Mouse (Mus musculus) cortical plate, adult 2 months (tissue): ENCODE measurements around the gene Gcn1l1. TPM values are rescaled to one million over a fixed set of nuclear protein-coding genes. Genes with fewer than 3 reads are reported as not detected.

Experiments used
- H3K27ac ChIP-seq: fragments of 200-500 bp; 2 replicates; pipeline ENCODE4 v1.5.1; 2012; ENCODE audit warnings: low read length, control low read depth, inconsistent platforms; ENCODE audit not compliant: insufficient read depth
- H3K4me1 ChIP-seq: fragments of 200-500 bp; 2 replicates; pipeline ENCODE4 v1.6.1; 2011; ENCODE audit warnings: low read length; ENCODE audit not compliant: control insufficient read depth, insufficient read depth
- H3K4me3 ChIP-seq: fragments of 200-500 bp; 2 replicates; pipeline ENCODE4 v1.5.1; 2011; ENCODE audit warnings: mild to moderate bottlenecking, low read length, control low read depth; ENCODE audit not compliant: insufficient read depth
- CTCF ChIP-seq: fragments of 200-500 bp; IDR thresholded peaks from 2 replicates; pipeline ENCODE4 v1.5.1; 2011; ENCODE audit warnings: mild to moderate bottlenecking, control low read depth, low read length; ENCODE audit not compliant: insufficient read depth; ENCODE audit errors: extremely low read depth
- POLR2A ChIP-seq: fragments of 200-500 bp; IDR thresholded peaks from 2 replicates; pipeline ENCODE4 v1.6.1; 2011; ENCODE audit warnings: mild to moderate bottlenecking, low read length, control low read depth; ENCODE audit not compliant: insufficient read depth; ENCODE audit errors: extremely low read depth
- polyA plus RNA-seq: library from polyadenylated mRNA; depleted of rRNA; stranded (reverse); fragments of >200 nt; gene quantifications from 2 replicates; pipeline ENCODE4 v1.2.3, GENCODE M21; 2012

The Gcn1l1 gene
- polyA plus RNA-seq, 1 experiment, result 36.0 TPM

DNA sequence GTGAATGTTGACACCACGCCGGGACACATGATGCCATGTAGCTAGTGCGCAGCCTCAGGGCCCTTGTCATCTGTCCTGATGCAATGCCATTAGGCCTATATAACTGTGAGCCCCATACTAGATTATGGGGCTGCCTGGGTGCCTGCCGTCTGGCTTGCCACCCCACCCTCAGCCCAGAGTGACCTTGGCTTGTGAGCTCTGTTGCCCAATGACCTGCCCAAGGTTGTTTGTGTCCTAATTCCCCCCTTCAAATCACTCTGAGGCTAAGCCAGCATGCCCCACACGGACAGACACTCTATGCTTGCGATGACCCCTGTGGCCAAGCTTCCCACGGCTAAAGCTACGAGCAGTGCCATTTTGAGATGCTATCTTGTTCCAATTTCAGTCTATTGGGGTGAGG is 84.6 kb downstream of the Gcn1l1 start:
- Histone ChIP-seq H3K4me1 (peaks cover 2% of the 10 kb centered on the region; the same call in 1 of the 2 replicates), H3K27ac (no peak overlapping the region), H3K4me3 (no peak overlapping the region)
- TF ChIP-seq CTCF (no peak), POLR2A (no peak)

DNA sequence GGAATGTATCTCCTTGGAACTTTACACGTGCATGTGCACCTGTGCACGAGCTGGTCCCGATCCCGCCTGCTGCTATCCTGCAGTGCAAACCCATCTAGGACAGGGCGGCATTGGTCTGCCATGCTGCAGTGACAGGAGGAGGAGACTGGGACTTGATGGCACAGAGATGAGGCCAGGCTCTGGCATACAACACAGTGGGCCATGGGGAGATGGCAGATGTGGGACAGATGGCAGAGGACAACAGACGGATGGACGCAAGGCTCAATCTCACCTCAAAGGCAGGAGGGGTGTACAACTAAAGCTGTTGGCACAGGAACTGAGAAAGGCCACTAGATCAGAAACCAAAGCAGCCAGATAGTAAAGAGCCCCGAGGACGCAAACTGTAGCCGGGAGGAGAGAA is 85.8 kb downstream of the Gcn1l1 start:
- H3K4me3 ChIP-seq, result no peak overlapping the region
- H3K27ac ChIP-seq, result no peak overlapping the region
- TF ChIP-seq CTCF, result no peak
- no peak for TF ChIP-seq POLR2A
- peaks cover 4% of the 10 kb centered on the region; the same call in 1 of the 2 replicates for H3K4me1 ChIP-seq

DNA sequence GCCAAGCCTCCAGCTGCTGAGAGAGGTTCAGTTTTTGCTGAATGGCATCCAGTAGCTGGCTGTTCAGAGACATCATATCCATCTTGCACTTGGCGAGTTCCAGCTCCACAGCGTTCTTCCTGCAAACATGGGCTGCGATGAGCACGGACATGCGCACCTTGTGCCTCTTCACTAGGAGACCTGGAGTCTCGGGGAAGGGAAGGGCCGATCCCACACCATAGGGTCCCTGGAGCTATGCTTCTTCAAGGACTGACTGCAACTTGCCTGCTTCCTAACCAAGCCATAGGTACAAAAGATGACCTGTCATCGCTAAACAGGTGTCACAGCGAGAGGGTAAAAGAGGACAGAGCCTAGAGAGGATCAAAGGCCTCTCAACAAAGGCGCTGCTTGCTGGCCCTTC is 86.8 kb downstream of the Gcn1l1 start:
- no peak overlapping the region; the same call in 1 of the 2 replicates for H3K4me3 ChIP-seq
- TF ChIP-seq CTCF, result no peak
- TF ChIP-seq POLR2A, result no peak
- H3K4me1 ChIP-seq, result peaks cover 4% of the 10 kb centered on the region; the same call in 1 of the 2 replicates
- H3K27ac ChIP-seq, result no peak overlapping the region

DNA sequence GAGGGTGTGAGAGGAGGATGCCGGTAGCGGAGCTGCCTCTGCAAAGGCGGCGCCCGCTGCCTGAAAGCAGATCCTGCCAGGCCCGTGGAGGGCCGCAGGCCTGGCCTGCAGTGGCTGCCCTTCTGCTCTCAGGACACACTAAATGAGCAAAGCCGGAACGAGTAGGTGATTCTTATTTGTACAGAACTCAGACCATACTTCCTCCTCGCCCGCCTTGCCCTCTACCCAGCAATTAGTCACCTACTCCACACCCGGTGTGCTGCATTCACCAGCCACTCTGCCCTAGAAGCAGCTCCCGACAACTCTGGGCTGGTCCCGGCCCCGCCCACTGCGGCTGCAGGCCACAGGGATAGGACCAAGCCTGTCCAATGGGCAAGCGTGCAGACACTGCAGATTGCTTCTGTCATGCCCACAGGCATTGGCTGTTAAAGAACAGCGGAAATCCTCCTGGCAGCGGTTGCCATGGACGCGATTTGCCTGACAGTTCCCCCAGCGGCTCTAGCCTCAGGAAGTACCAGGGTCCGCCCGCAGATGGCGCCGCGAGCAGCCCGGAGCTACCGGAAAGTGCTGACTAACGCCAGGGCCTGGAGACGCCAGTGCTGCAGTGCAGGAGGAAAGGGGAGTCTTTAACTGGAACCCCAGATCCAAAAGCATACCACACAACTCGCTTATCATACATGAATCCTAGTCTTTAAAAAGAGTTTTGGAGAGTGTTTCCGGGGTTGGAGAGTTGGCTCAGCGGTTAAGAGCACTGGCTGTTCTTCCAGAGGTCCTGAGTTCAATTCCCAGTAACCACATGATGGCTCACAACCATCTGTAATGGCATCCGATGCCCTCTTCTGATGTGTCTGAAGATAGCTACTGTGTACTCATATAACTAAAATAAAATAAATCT is 87.9 kb downstream of the Gcn1l1 start:
- Histone ChIP-seq H3K27ac (0 out of 2 replicates have a peak overlapping the region, but pooled peaks have one; percentile 10), H3K4me1 (peaks cover 4% of the 10 kb centered on the region; the same call in 1 of the 2 replicates), H3K4me3 (peak overlapping the region; percentile 27)
- peak; percentile 96 for TF ChIP-seq POLR2A
- peak; percentile 71 for TF ChIP-seq CTCF

DNA sequence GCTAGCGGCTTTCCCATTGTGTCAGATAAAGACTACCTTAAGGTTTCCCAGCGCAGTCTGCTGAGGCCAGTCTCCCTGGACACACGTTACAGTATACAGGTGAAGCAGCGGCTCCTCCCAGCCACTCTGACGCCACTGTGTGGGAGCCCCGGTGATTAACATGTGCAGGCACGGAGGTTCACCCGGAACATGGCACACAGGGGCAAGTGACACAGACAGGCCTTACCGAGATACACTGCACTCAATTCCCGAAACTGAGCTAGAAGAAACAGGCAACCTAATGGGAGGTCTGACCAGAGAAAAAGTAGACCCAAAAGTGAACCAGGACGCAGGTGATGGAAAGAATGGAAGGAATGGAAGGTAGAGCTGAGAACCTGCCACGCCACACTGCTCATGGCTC is 88.7 kb downstream of the Gcn1l1 start:
- Histone ChIP-seq H3K4me3 (no peak overlapping the region), H3K4me1 (peaks cover 4% of the 10 kb centered on the region; the same call in 1 of the 2 replicates), H3K27ac (no peak overlapping the region)
- TF ChIP-seq POLR2A (no peak), CTCF (no peak)

DNA sequence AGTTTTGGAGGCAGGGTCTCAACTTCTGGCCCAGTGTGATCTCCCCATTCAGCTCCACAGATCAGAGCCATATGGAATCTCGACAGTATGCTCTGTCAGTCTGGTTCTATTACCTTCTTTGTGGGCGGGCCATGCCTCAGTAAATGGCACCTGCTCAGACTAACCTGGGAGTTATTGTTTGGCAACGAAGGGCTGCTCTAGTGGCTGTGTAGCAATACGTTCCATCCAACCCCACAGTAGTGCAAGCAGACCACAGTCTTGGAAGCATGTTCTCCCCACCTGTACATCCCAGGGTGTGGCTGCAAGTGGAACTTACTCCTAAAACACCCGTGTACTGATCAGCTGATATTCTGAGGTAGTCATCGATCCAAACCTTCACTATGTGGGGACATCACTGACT is 91.6 kb downstream of the Gcn1l1 start:
- peaks cover 4% of the 10 kb centered on the region; the same call in 1 of the 2 replicates for H3K4me1 ChIP-seq
- no peak for TF ChIP-seq CTCF
- no peak for TF ChIP-seq POLR2A
- no peak overlapping the region for H3K4me3 ChIP-seq
- no peak overlapping the region for H3K27ac ChIP-seq

DNA sequence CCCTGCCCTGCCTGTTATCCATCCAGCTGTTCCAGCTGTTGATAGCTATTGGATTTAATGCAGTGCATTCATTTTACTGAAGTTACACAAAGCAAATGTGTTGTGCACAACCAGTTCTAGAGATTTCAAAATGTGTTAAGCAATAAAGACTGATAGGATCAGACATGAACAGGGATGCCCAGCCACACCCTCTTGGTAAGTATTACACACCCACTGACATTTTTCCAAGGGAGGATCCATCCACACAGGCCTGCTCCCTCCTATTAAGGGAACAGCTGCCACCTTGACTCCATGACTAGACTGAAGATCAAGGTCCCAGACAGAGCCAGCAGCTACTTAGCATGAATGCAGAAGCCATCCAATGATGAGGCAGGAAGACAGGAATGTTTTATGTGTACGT is 92.2 kb downstream of the Gcn1l1 start:
- TF ChIP-seq POLR2A (no peak), CTCF (no peak)
- no peak overlapping the region for H3K27ac ChIP-seq
- no peak overlapping the region for H3K4me3 ChIP-seq
- H3K4me1 ChIP-seq, result 0 out of 2 replicates have a peak, but pooled peaks cover 1% of the 10 kb centered on the region

DNA sequence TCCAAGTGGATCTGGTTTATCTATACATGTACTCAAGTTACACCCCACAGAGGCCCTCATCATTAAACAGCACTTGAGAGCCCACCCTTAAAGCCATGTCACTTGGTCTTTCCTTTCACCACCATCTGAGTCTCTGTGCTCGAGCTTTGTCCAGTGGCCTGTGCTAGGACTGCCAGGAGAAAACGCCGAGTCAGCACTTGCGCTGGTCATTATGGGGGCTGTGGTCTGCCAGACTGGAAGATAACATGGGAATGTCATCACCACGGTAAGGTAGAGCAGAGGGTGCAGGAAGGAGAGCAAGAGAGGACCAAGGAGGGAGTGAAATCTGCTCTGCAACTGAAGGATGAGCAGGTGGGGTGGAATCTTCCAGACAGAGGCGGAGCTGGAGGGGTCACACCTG is 93.3 kb downstream of the Gcn1l1 start:
- H3K4me1 ChIP-seq, result 0 out of 2 replicates have a peak, but pooled peaks cover 1% of the 10 kb centered on the region
- TF ChIP-seq POLR2A (no peak), CTCF (no peak)
- H3K4me3 ChIP-seq, result no peak overlapping the region

DNA sequence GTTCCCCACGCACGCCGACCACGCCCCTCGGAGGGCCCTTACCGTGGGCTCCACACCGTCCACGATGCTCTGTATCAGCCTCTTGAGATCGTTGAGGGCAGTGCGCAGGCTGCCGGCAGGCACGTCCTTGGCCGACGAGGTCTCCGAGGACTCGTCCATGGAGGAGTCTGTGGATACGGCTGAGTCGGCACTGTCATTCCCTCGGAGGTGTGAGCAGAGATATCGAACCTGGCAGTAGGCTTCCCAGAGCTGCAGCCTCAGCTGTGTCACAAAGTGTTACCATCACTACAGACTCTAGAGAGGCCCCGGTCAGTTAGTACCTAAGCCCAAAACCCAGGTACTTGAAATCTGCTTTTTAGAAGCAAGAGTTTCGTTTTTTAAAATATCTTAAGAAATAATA is 97.6 kb downstream of the Gcn1l1 start:
- TF ChIP-seq POLR2A, result no peak
- TF ChIP-seq CTCF, result no peak
- Histone ChIP-seq H3K27ac (no peak overlapping the region), H3K4me3 (no peak overlapping the region), H3K4me1 (no peaks in the 10 kb centered on the region)

More for the DNA sequence above, 93.3 kb downstream of the Gcn1l1 start:
- no peak overlapping the region for H3K27ac ChIP-seq

DNA sequence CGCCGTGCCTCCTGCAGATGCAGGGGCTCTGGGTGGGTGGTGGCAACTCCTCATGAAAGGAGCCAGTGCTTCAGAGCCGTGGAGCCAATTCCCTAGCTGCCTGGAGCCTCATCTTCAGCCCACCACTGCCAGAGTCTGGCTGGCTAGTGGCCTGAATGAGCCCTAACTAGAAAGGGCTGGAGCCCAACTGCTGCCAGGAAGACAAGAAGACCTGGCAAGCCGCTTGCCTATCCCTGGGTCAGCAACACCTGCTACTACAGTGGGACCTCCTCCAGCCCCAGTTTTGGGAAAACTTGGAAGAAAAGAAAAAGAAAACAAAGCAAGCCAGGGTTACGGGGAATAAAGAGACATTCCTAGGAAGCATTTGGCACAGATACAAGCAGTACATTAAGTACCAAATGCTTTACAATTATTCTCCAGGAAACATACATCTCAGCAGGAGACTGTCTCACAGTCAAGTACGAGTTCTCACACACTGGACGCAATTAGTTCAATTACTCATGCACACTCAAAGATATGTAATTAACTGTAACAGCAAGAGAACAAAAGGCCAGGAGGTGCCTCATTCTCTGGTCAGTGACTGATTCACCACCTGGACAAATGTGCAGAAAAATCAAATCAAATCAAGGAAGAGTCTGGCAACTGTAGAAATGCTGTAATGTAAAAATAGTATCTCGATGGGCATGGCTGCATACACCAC is 101.5 kb downstream of the Gcn1l1 start:
- no peak overlapping the region for H3K27ac ChIP-seq

More for the DNA sequence above, 101.5 kb downstream of the Gcn1l1 start:
- Histone ChIP-seq H3K4me3 (no peak overlapping the region), H3K4me1 (peaks cover 2% of the 10 kb centered on the region; the same call in 1 of the 2 replicates)
- TF ChIP-seq CTCF, result no peak
- TF ChIP-seq POLR2A, result no peak
